Mouse (Mus musculus) gastrocnemius, postnatal 4 days (tissue): ENCODE measurements at regions not wholly inside any gene's neighbourhood (a gene's known extent, or its start where the extent isn't known, plus 50 kb on each side); places are given as distances from the start of the nearest gene placed in this dataset.
"Not testable (repeated sequence)": the region's sequence is repeated elsewhere in the genome, so short reads cannot be mapped to it uniquely, and the experiment has no call there.

ENCODE experiments used
- DNase-seq, 2 experiments: peaks; one replicate each; pipeline ENCODE4 v3.0.0; 2021 to 2022; ENCODE audit warnings: low spot score in 2 of 2, mixed read lengths in 2 of 2

DNA sequence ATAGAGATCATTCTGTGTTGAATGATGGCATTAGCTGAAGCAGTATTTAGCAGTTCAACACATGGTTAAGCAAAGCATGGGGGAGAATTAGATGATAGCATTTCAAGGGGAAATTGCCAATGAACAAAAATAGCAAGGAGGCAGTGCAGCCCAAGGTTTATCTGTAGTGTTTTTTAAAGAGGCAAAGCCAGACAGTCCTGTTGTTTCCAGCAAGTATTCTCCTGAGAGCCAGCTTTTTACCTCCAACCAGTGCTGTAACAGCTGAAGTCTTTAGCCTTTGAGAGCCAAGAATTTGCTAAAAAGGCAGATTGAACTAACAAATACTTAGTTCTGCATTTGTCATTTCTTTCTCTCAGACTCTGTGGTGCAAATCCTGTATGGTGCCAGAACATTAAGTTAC lies 305.1 kb upstream of the Arx start:
- DNase-seq, result no peak

DNA sequence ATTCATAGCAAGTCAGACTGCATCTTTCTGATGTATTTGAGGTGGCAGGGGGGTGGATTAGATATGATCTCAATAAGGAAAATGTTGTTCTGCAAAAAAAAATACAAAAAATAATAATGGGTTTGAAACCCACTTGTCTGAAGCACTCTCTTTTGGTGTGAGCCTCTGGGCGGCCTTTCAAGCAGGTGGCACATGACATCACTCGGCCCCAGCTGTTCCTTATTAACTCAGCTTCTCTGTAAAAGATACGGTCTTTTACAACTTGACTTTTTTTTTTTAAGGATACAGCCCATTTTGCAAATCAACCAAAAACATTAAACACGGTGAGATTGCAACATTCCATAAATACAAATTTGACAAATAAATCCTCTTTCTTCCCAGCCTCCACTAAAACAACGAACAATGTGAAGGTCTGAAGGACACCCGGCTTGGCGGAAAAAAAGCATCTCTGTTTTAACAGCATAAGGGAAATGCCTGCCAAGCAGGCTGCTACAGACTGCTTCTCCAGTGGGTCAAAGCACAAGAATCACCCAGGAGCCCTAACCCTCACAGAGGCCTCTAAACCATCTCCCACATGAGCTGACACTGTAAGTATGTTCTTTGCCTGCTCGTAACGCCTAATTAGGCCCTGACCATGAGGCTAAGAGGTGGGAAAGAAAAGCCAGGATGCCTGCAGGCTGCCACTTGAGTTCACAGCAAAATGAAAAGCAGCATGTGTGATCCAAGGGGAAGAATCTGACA lies 283.8 kb upstream of the Arx start:
- DNase-seq, result peak in 1 of 2 experiments; percentile 14

DNA sequence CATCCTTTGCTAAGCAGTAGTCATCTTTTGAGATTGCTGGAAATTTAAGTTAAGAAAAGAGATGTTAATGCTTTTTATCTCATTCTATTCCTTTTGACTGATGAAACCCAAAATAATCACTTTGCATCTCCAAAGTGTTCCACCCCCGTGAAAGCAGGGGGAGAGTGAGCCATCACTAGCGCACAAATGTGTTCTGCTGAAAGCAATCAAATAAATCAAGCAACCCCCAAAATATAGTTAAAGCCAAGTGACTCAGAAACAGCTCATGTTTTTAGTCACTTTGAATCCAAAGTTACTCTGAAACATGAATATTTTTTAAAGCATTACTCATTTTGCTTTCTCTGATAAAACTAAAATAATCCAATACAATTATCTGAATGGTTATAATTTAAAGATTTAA lies 279.6 kb upstream of the Arx start:
- no peak for DNase-seq

DNA sequence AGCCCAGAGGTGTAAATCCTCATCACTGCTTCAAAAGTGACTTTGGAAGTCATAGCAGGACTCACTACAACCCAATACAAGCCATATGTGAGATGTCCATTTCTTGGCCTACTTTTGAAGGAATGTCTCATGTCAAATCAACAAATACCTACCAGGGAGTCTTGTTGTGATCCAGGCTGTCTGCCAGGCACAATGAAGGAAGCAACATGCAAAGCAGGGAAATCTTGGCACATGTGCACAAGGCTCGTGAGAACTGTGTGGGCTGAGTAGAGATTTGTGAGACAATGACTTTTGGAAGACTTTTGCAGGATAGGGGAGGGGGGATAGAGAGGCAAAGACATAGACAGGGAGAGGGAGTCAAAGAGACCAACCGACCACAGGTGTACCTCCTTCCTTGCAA lies 274.7 kb upstream of the Arx start:
- no peak for DNase-seq

DNA sequence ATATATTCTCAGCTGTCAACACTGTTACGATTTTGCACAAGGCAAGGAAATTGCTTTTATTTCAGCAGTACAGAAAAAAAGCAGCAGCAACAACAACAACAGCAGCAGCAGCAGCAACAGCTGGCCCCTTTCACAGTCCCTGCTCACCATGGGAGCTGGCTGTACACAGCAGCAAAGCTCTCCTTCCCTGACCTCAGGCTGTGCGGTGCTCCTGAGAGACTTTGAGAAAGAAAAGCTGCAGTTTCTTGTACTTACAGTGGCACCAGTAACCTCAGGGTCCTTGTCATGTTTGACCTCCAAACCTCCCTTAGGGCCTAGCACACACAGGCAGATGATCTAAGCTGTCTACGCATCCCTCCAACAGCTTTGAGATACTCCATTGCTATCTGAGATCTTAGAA lies 269.9 kb upstream of the Arx start:
- DNase-seq, result no peak

DNA sequence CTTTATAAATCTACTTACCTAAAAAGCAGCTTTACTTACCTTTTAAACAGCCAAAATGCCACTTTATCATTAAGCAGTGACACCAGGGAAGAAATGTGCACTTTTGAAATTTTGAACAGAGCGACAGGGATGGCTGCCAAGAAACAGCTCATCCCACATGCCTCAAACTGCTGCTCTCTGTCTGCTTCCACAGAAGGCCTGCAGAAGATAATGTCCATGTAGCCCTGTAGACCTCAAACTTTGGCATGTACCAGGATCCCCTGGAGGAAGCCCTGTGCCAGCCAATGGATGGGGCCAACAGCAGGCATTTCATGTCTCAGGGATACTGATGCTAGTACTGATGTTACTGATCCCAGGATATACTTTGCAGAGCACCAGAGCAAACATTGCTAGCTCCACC lies 245.1 kb upstream of the Arx start:
- DNase-seq, result peak in 1 of 2 experiments; percentile 5

DNA sequence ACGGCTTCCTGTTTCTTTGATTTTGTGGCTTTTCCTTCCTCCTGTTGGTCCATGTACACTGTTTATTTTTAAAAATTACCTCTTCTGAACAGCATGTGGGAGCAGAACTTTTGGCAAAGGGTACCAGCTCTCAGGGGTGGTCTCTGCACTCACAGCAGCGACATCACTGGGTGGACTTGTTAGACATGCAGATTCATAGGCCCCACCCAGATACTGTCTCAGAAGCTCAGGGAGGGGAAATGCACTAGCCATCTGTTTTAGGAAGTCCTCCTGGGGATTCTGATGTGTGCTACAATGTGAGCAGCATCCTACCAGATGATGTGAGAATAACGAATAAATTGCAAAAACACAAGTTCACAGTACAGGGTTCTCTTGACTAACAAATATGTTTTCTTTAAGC lies 243.5 kb upstream of the Arx start:
- DNase-seq, result peak in 1 of 2 experiments; percentile 5

DNA sequence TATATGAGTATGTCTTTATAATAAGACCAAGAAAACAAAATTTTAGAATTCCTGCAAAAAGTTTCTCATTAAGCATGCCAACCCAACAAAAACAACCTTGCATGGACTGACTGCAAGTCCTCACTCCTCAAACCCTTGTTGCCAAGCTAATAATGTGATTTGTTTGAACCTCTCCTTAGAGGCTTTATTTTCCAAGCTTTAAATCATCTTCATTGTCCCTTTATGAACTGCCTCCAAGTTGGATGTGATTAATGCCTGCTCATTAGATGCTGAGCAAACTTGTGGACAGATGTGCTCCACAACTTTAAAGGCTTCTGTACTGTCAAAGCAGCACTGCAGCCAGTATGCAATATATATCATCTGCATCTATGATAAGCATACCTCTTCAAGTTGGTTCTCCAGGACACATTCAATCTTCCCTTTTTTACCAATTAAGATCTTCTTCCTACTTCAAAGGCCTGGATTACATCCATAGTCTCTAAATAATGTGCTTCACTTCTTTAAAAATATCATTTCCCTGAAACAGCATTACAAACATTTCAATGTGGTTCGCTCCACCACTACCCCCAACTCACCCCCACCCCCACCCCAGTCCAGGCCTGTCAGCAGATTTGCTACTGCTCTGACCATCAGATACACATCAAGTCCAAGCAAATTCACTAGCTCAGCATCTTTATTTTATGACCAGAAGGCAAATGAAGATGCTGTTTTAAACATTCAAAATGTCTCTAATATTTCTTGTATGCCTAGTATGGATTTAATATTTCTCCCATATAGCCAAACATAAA lies 237.1 kb upstream of the Arx start:
- no peak for DNase-seq

DNA sequence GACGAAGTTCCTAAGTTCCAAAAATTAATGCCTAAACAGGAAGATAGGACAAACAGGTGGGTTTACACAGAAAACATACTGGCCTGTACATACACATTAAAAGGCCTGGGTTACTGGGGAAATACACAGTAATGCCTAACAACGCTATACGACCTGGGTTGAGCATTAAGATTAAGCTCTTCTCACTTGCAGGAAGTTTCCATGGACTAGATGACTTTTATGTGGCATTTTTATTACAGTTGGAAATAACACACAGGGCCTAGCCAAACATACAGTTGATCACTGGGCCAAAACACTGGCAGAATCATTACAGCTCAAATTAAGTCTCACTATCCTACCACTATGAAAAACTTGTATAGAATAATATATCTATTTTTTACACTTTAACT lies 236.5 kb upstream of the Arx start:
- no peak for DNase-seq

DNA sequence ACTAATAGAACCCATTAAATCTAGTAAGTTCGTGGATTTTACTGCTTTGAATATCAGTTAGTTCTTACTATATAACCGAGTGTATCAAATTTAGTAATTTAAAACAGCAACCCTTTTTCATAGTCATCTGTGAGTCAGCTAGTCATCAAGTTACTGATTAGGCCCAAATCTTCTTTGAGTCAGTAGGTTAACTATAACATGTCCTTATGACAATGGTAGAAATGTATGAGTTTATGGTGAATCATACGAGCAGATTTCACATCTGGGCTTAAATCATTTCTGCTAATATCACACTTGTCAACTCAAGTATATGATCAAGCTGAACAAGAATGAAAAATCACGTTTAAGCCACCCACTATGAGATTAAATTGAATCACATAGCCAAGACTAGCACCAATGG lies 226.7 kb upstream of the Arx start:
- DNase-seq, result no peak

DNA sequence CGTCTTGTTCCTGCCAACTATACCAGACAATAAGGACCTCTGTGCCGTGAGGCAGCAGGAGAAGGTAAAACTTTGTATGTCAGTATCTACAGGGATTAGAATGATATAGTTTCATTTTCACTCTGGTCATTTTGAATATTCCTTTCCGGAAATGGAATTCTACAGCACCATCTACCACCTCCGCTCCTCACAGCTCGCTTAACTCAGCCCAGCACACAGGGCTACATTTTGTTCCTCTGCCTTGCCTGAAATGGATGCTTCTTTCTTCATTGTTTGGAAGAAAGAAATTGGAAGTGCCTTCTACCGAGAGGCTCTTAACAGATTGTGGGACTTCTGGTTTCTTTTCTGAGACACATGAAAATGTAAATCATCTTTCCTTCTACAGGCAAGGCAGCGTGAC lies 217.4 kb upstream of the Arx start:
- DNase-seq, result no peak

DNA sequence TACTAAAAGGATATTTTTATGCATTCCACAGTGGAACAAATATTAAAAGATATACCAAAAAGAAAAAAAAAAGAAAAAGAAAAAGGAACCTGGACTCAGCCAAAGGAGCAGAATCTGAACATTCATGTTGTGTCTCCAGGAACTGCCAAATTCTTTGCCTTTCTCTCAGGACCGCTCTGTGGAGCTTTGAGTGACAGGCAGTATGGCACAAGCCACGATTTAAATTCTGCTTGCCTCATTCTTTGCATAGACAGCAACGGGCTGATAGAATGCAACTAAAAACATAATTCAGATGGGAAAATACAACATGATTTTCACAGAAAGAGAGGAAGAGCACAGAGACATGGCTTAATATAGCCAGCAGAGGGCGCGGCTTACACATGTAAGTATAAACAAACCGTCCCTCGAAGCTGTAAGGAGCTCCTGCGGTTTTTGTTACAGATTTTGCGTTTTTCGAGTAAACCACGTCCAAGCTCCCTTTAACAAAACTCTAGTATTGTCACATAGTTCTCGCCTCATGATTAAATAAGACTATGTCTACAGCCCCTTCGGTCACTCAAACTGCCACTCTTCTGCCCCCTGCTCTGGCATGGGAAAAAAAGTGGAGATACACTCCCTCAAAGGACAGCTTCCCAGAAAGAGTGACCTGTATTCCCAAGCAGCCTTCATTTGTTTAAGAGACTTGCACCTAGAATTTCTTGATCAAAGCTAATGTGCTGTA lies 216.5 kb upstream of the Arx start:
- peak in 1 of 2 experiments; percentile 40 for DNase-seq

DNA sequence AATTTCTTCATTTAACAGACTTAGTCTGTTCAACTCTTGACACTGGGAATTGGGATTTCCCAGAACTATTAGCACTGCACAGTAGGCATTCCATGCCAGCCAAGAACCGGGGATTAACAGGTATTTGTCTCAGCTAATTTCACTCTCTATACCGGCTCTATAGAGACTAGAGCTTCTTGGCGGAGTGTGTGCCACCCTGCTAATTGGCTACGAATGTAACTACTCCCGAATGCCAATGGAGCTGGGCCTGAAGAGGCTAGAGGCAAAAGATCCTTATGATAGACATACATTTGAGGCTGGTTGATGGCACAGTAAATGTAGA lies 216.0 kb upstream of the Arx start:
- no peak for DNase-seq

DNA sequence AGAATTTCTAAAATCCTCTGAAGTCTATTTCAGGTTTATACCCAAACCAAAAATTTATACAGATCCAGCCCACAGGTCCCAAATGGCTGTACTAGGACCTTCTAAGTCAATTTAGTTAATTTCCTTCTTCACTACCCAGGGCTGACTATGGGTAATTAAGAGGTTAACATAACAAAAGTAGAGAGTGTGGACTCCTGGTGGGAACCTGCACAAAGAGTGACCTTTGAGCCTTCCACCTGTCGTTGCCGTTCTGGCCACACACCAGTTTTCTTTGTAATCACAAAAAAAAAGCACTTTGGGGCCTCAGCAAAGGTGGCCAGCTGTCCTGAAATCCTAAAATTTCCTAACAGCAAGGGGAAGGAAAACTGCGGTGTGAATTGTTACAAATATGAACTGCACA lies 197.3 kb upstream of the Arx start:
- DNase-seq, result no peak

DNA sequence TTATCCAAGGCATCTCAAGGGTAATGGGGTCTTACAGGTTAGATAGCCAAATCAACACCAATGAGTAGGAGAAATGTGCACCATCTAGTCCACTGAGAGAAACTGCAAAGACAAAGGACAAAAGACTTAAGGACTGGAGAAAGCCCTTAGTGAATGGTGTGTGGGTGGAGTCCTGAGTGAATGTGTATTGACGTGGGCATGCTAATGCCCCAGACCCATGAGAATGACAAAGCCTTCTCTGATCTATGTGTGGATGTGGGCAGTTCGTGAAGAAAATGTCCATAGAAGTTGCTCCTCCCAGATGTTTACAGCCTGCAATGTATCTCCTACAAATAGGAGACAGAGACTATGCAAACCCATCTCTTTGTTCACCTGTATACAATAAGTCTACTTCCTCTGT lies 188.7 kb upstream of the Arx start:
- DNase-seq, result no peak

DNA sequence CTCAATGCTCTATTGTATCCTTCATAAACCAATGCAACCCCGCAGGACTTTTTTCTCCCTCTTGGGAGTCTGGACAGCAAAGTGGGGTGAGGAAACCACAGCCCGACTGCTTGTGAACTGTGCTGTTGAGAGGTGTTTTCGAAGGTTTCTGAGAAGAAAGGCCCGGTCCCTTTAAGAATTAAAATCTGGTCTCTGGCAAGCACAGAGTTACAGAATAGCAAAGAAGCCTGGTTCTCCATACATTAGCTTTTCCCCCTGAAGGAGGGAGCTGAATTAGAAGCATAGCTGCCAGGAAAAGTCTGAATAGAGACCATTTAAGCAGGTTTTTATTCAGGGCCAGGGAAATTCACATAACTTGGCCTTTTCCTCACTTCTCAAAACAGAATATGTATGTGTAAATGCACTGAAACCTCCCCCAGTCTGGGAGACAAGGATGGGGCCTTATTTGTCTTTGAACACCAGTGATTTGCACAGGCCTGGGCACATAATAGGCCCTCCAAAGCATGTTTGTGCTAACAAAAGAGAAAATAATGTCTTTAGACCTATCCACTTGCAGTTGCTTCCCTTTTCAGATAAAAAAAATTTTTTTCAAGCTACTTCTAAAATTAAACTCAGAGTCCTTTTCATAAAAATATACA lies 178.2 kb upstream of the Arx start:
- no peak for DNase-seq

DNA sequence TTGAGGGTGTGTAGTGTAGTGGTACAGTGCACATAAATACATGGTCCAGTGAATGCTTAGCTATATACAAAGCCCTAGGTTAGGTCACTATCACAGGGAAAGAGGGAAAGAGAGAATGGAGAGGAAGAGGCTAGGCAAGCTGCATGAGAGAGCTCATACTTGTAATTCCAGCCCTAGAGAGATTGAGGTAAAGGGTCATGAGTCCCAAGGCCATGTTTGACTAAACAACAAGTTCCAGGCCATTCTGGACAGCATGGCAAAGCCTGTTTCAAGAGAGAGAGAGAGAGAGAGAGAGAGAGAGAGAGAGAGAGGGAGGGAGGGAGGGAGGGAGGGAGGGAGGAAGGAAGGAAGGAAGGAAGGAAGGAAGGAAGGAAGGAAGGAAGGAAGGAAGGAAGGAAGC lies 131.9 kb upstream of the Arx start:
- DNase-seq, result not testable (repeated sequence)

DNA sequence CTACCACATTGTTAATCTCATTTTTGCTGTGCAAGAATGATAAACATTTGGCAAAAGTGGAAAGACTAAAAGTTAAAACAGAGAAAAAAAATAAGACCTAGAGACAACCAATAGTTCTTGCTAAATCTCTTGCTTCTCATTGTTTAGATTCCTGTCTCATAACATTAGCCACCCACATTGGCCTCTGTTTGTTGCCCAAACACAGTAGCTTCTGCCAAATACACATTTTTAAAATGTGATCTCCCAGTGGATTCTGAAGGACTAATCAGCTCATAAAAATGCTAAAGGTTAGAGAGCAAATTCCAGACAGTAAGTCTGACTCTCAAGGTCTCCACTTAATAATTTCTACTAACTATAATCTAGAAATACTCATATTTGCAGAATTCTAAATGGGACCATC lies 127.1 kb upstream of the Arx start:
- DNase-seq, result no peak

DNA sequence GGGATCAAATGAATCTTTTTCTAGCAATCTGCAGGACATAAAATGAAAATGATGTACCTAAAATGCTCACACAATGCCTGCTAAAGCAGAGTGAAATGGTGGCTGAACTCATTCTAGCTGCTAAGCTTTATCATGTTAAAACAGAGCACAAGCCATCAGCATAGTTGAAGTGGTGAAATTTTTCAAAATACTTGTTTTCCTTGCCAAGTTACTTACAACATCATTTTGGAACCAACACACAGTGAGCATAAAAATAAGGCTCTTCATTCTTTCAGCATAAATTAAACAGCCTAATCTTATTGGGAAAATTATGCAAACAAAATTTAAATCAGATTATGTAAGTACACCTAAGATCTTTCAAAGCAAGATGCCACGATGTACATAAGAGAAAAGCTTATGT lies 125.3 kb upstream of the Arx start:
- DNase-seq, result no peak
